Mouse (Mus musculus) adipocyte (in vitro differentiated cells): ENCODE data around the gene Spsb2.

Source experiments
- DNase-seq: peaks from one replicate; pipeline ENCODE4 v3.0.0-alpha.2; 2016; ENCODE audit warnings: low spot score

Spsb2 gene

GRCm38 (mm10) chr6:124857840-124858530, 49.5 kb downstream of the Spsb2 start:
- no peak for DNase-seq

GRCm38 (mm10) chr6:124858561-124859318, 50.3 kb downstream of the Spsb2 start:
- no peak for DNase-seq

- peak; percentile 90 for DNase-seq
Observed at GRCm38 (mm10) chr6:124859725-124860124, 51.3 kb downstream of the Spsb2 start.
